Mouse (Mus musculus): ENCODE data around the gene Stra8. TPM values are rescaled to one million over a fixed set of nuclear protein-coding genes. Genes with fewer than 3 reads are reported as not detected.

Gene Stra8
- polyA plus RNA-seq, 1 experiment: not detected

GRCm38 (mm10) chr6:34948461-34948860 is 28.5 kb downstream of the Stra8 start:
- DNase-seq: no peak
- 27% methylated on average over 11 of the region's 11 CpGs for whole genome bisulfite sequencing
- Histone ChIP-seq H3K27ac (ENCODE audit: insufficient read depth, low read length) (no peak overlapping the region), H3K27me3 (ENCODE audit: control insufficient read depth, insufficient read depth, low read length) (no peaks in the 10 kb centered on the region), H3K4me1 (ENCODE audit: control insufficient read depth, insufficient read depth, low read length) (no peaks in the 10 kb centered on the region), H3K4me3 (replicated peaks; ENCODE audit: insufficient read depth, low read depth, low read length) (no peak overlapping the region)
- no peak for TF ChIP-seq CTCF (IDR thresholded peaks at IDR 0.05; ENCODE audit: borderline replicate concordance, insufficient read depth, low read depth, low read length)
- TF ChIP-seq POLR2A (IDR thresholded peaks at IDR 0.05; ENCODE audit: borderline replicate concordance, insufficient read depth, low read length): no peak

GRCm38 (mm10) chr6:34951518-34951917 is 31.6 kb downstream of the Stra8 start:
- TF ChIP-seq CTCF (IDR thresholded peaks at IDR 0.05; ENCODE audit: borderline replicate concordance, insufficient read depth, low read depth, low read length): no peak
- no peak for TF ChIP-seq POLR2A (IDR thresholded peaks at IDR 0.05; ENCODE audit: borderline replicate concordance, insufficient read depth, low read length)
- 82% methylated on average over 7 of the region's 7 CpGs for WGBS
- Histone ChIP-seq H3K4me1 (ENCODE audit: control insufficient read depth, insufficient read depth, low read length) (no peaks in the 10 kb centered on the region), H3K27ac (ENCODE audit: insufficient read depth, low read length) (no peak overlapping the region), H3K27me3 (ENCODE audit: control insufficient read depth, insufficient read depth, low read length) (no peaks in the 10 kb centered on the region), H3K4me3 (replicated peaks; ENCODE audit: insufficient read depth, low read depth, low read length) (no peak overlapping the region)
- DNase-seq: no peak

- TF ChIP-seq CTCF (IDR thresholded peaks at IDR 0.05; ENCODE audit: borderline replicate concordance, insufficient read depth, low read depth, low read length) (no peak), POLR2A (IDR thresholded peaks at IDR 0.05; ENCODE audit: borderline replicate concordance, insufficient read depth, low read length) (no peak)
- DNase-seq: no peak
- 82% methylated on average over 7 of the region's 7 CpGs for WGBS
- H3K27ac ChIP-seq (ENCODE audit: insufficient read depth, low read length): no peak overlapping the region
- H3K4me1 ChIP-seq (ENCODE audit: control insufficient read depth, insufficient read depth, low read length): no peaks in the 10 kb centered on the region
- no peaks in the 10 kb centered on the region for H3K27me3 ChIP-seq (ENCODE audit: control insufficient read depth, insufficient read depth, low read length)
- H3K4me3 ChIP-seq (replicated peaks; ENCODE audit: insufficient read depth, low read depth, low read length): no peak overlapping the region
These were observed 32.1 kb downstream of the Stra8 start for GRCm38 (mm10) chr6:34951956-34952667.

- peak in 1 of 2 experiments; percentile 14 for DNase-seq
- WGBS: 51% methylated on average over 18 of the region's 18 CpGs
- Histone ChIP-seq H3K27ac (ENCODE audit: insufficient read depth, low read length) (no peak overlapping the region), H3K4me1 (ENCODE audit: control insufficient read depth, insufficient read depth, low read length) (no peaks in the 10 kb centered on the region), H3K27me3 (ENCODE audit: control insufficient read depth, insufficient read depth, low read length) (no peaks in the 10 kb centered on the region), H3K4me3 (replicated peaks; ENCODE audit: insufficient read depth, low read depth, low read length) (no peak overlapping the region)
- TF ChIP-seq POLR2A (IDR thresholded peaks at IDR 0.05; ENCODE audit: borderline replicate concordance, insufficient read depth, low read length) (no peak), CTCF (IDR thresholded peaks at IDR 0.05; ENCODE audit: borderline replicate concordance, insufficient read depth, low read depth, low read length) (peak; percentile 40; the same call in 1 of the 2 replicates)
These were observed 35.2 kb downstream of the Stra8 start for GRCm38 (mm10) chr6:34954926-34955861.

- Histone ChIP-seq H3K27ac (ENCODE audit: insufficient read depth, low read length) (no peak overlapping the region), H3K27me3 (ENCODE audit: control insufficient read depth, insufficient read depth, low read length) (no peaks in the 10 kb centered on the region), H3K4me3 (replicated peaks; ENCODE audit: insufficient read depth, low read depth, low read length) (no peak overlapping the region), H3K4me1 (ENCODE audit: control insufficient read depth, insufficient read depth, low read length) (no peaks in the 10 kb centered on the region)
- TF ChIP-seq CTCF (IDR thresholded peaks at IDR 0.05; ENCODE audit: borderline replicate concordance, insufficient read depth, low read depth, low read length) (no peak), POLR2A (IDR thresholded peaks at IDR 0.05; ENCODE audit: borderline replicate concordance, insufficient read depth, low read length) (no peak)
- 31% methylated on average over 8 of the region's 8 CpGs for WGBS
- DNase-seq: no peak
These were observed 35.9 kb downstream of the Stra8 start for GRCm38 (mm10) chr6:34955862-34956241.

GRCm38 (mm10) chr6:34959131-34959530 is 39.2 kb downstream of the Stra8 start:
- WGBS: 92% methylated on average over 7 of the region's 7 CpGs
- TF ChIP-seq POLR2A (IDR thresholded peaks at IDR 0.05; ENCODE audit: borderline replicate concordance, insufficient read depth, low read length) (no peak), CTCF (IDR thresholded peaks at IDR 0.05; ENCODE audit: borderline replicate concordance, insufficient read depth, low read depth, low read length) (no peak)
- Histone ChIP-seq H3K27me3 (ENCODE audit: control insufficient read depth, insufficient read depth, low read length) (no peaks in the 10 kb centered on the region), H3K4me1 (ENCODE audit: control insufficient read depth, insufficient read depth, low read length) (no peaks in the 10 kb centered on the region), H3K27ac (ENCODE audit: insufficient read depth, low read length) (no peak overlapping the region), H3K4me3 (replicated peaks; ENCODE audit: insufficient read depth, low read depth, low read length) (no peak overlapping the region)
- DNase-seq: no peak

GRCm38 (mm10) chr6:34964550-34964949 is 44.6 kb downstream of the Stra8 start:
- DNase-seq: no peak

More at GRCm38 (mm10) chr6:34964550-34964949, 44.6 kb downstream of the Stra8 start:
- TF ChIP-seq POLR2A (IDR thresholded peaks at IDR 0.05; ENCODE audit: borderline replicate concordance, insufficient read depth, low read length) (no peak), CTCF (IDR thresholded peaks at IDR 0.05; ENCODE audit: borderline replicate concordance, insufficient read depth, low read depth, low read length) (no peak)
- H3K4me3 ChIP-seq (replicated peaks; ENCODE audit: insufficient read depth, low read depth, low read length): no peak overlapping the region
- 81% methylated on average over 2 of the region's 2 CpGs for WGBS
- no peaks in the 10 kb centered on the region for H3K4me1 ChIP-seq (ENCODE audit: control insufficient read depth, insufficient read depth, low read length)
- H3K27ac ChIP-seq (ENCODE audit: insufficient read depth, low read length): no peak overlapping the region
- no peaks in the 10 kb centered on the region for H3K27me3 ChIP-seq (ENCODE audit: control insufficient read depth, insufficient read depth, low read length)
